Mouse (Mus musculus) ES-E14 (cell line): ENCODE measurements around the gene Nfasc.

Experiments used
- MAFK ChIP-seq: IDR thresholded peaks from 2 replicates; pipeline ENCODE4 v1.6.1; 2014; ENCODE audit warnings: mild to moderate bottlenecking, low read depth, low read length, inconsistent platforms; ENCODE audit not compliant: insufficient read depth
- ZNF384 ChIP-seq: IDR thresholded peaks from 2 replicates; pipeline ENCODE4 v1.6.1; 2012; ENCODE audit warnings: low read depth, low read length, inconsistent platforms

- TF ChIP-seq MAFK (no peak), ZNF384 (no peak)
Observed at GRCm38 (mm10) chr1:132758656-132759370, 17.2 kb upstream of the Nfasc start.
